Mouse (Mus musculus) myocyte (in vitro differentiated cells): ENCODE data around the gene Brpf3.

Experiments used
- MYOD1 ChIP-seq, 3 experiments: IDR thresholded peaks; one replicate each; pipeline ENCODE4 v1.6.1; 2011; ENCODE audit warnings: control low read depth in 2 of 3, low read depth in 2 of 3, mild to moderate bottlenecking in 2 of 3, moderate library complexity in 1 of 3; ENCODE audit not compliant: insufficient read length in 2 of 3, control insufficient read depth in 1 of 3
- POLR2A ChIP-seq: IDR thresholded peaks from one replicate; pipeline ENCODE4 v1.6.1; 2011; ENCODE audit warnings: low read depth, mild to moderate bottlenecking, control low read depth, moderate library complexity; ENCODE audit not compliant: insufficient read length

GRCm38 (mm10) chr17:28879931-28880391, 79.1 kb downstream of the Brpf3 start:
- no peak for TF ChIP-seq POLR2A
- no peak for TF ChIP-seq MYOD1 (IDR thresholded peaks at IDR 0.05; ENCODE audit: control insufficient read depth in 1 of 3, insufficient read length in 2 of 3, low read depth in 2 of 3)
